Mouse (Mus musculus): Measurements from ENCODE around the gene Olfr547. TPM values are rescaled to one million over a fixed set of nuclear protein-coding genes. Genes with fewer than 3 reads are reported as not detected.

Olfr547 gene
- total and polyA plus RNA-seq, 3 experiments: not detected

- no peaks in the 10 kb centered on the region for H3K27me3 ChIP-seq (replicated peaks)
- in situ Hi-C loops (cut with MboI; ENCODE audit: low pct_ligation_motif_present, low pct_unique_long_range_greater_than_20kb, low sequenced_read_pairs) (loop anchor here (10.0 to 25.0 kb wide), 2 partner anchors 260 to 413 kb away; partner anchors contain the start of genes Olfr560, Olfr561, Olfr571 and Olfr78), dilution Hi-C loops (cut with MboI; ENCODE audit: extremely low pct_ligation_motif_present, extremely low pct_unique_long_range_greater_than_20kb, low sequenced_read_pairs) (no loop called here)
- H3K27ac ChIP-seq (ENCODE audit: insufficient read depth, low read depth): no peak overlapping the region
- no peak overlapping the region for H3K4me2 ChIP-seq (ENCODE audit: insufficient read depth, low read depth, poor library complexity, severe bottlenecking)
- no peaks in the 10 kb centered on the region for H3K79me2 ChIP-seq (replicated peaks; ENCODE audit: control insufficient read depth, extremely low read depth, insufficient read depth, poor library complexity, severe bottlenecking)
- no peak overlapping the region for H3K9ac ChIP-seq (ENCODE audit: insufficient read depth, low read depth)
- H3K4me3 ChIP-seq (replicated peaks in 1 of 3; ENCODE audit: low read depth in 2 of 3, low read length in 2 of 3, poor library complexity in 1 of 3): no peak overlapping the region
- no peaks in the 10 kb centered on the region for H3K36me3 ChIP-seq (replicated peaks in 1 of 2; ENCODE audit: control insufficient read depth in 1 of 2, insufficient read depth in 1 of 2, low read length in 1 of 2)
- DNase-seq (ENCODE audit: extremely low read depth): no peak
- TF ChIP-seq EP300 (IDR thresholded peaks at IDR 0.05; ENCODE audit: low read length): no peak
- TF ChIP-seq NELFE (IDR thresholded peaks at IDR 0.05; ENCODE audit: low read depth, low read length): no peak
- no peak for TF ChIP-seq KAT2A (IDR thresholded peaks at IDR 0.05; ENCODE audit: insufficient replicate concordance, low read length)
- no peak for TF ChIP-seq JUND (conservative IDR thresholded peaks at IDR 0.05; ENCODE audit: low read depth, low read length)
- TF ChIP-seq BHLHE40 (IDR thresholded peaks at IDR 0.05; ENCODE audit: low read depth, low read length): no peak
- H3K4me1 ChIP-seq (ENCODE audit: control insufficient read depth in 1 of 2, insufficient read depth in 2 of 2): 0 out of 4 replicates have a peak, but pooled peaks cover 0 to 3% of the 10 kb centered on the region in 2 experiments
- H3K9me3 ChIP-seq (replicated peaks; ENCODE audit: low read length): no peaks in the 10 kb centered on the region
These were observed 32.6 kb upstream of the Olfr547 start for GRCm38 (mm10) chr7:102501986-102502385.

GRCm38 (mm10) chr7:102506848-102507247 lies 27.7 kb upstream of the Olfr547 start:
- Histone ChIP-seq H3K4me1 (ENCODE audit: control insufficient read depth in 1 of 2, insufficient read depth in 2 of 2) (no peaks in the 10 kb centered on the region), H3K9ac (ENCODE audit: insufficient read depth, low read depth) (no peak overlapping the region), H3K4me3 (replicated peaks in 1 of 3; ENCODE audit: low read depth in 2 of 3, low read length in 2 of 3, poor library complexity in 1 of 3) (no peak overlapping the region), H3K9me3 (replicated peaks; ENCODE audit: low read length) (no peaks in the 10 kb centered on the region), H3K79me2 (replicated peaks; ENCODE audit: control insufficient read depth, extremely low read depth, insufficient read depth, poor library complexity, severe bottlenecking) (no peaks in the 10 kb centered on the region), H3K36me3 (replicated peaks in 1 of 2; ENCODE audit: control insufficient read depth in 1 of 2, insufficient read depth in 1 of 2, low read length in 1 of 2) (no peaks in the 10 kb centered on the region), H3K27me3 (replicated peaks) (no peaks in the 10 kb centered on the region), H3K27ac (ENCODE audit: insufficient read depth, low read depth) (no peak overlapping the region), H3K4me2 (ENCODE audit: insufficient read depth, low read depth, poor library complexity, severe bottlenecking) (no peak overlapping the region)
- in situ Hi-C loops (cut with MboI; ENCODE audit: low pct_ligation_motif_present, low pct_unique_long_range_greater_than_20kb, low sequenced_read_pairs) (loop anchor here (5.0 to 25.0 kb wide), 3 partner anchors 130 to 408 kb away; partner anchors contain the start of genes Olfr554, Olfr560, Olfr561 and Olfr571), dilution Hi-C loops (cut with MboI; ENCODE audit: extremely low pct_ligation_motif_present, extremely low pct_unique_long_range_greater_than_20kb, low sequenced_read_pairs) (no loop called here)
- TF ChIP-seq NRF1 (IDR thresholded peaks at IDR 0.05; ENCODE audit: low read depth, low read length): no peak
- peak; percentile 93 for TF ChIP-seq RAD21 (IDR thresholded peaks at IDR 0.05; ENCODE audit: low read depth, low read length)
- no peak for TF ChIP-seq ZNF384 (IDR thresholded peaks at IDR 0.05; ENCODE audit: low read depth, low read length)
- TF ChIP-seq ZC3H11A (IDR thresholded peaks at IDR 0.05; ENCODE audit: low read depth, low read length): no peak
- TF ChIP-seq CTCF (conservative IDR thresholded peaks at IDR 0.05 in 1 of 2, IDR thresholded peaks at IDR 0.05 in 1 of 2; ENCODE audit: low read depth in 2 of 2, low read length in 2 of 2): peak; percentile 72 to 93
- no peak for TF ChIP-seq HCFC1 (IDR thresholded peaks at IDR 0.05; ENCODE audit: low read depth, low read length)
- no peak for TF ChIP-seq MEF2A (IDR thresholded peaks at IDR 0.05; ENCODE audit: borderline replicate concordance, low read depth, low read length)
- TF ChIP-seq TCF12 (IDR thresholded peaks at IDR 0.05; ENCODE audit: low read depth, low read length): no peak
- no peak for TF ChIP-seq MAZ (IDR thresholded peaks at IDR 0.05; ENCODE audit: low read depth, low read length)
- TF ChIP-seq POLR2AphosphoS2 (IDR thresholded peaks at IDR 0.05; ENCODE audit: low read depth, low read length): no peak
- no peak for TF ChIP-seq ZMIZ1 (IDR thresholded peaks at IDR 0.05; ENCODE audit: low read depth, low read length)
- no peak for TF ChIP-seq ETS1 (conservative IDR thresholded peaks at IDR 0.05; ENCODE audit: low read depth, low read length)
- TF ChIP-seq SMC3 (IDR thresholded peaks at IDR 0.05; ENCODE audit: low read depth, low read length): peak; percentile 66
- TF ChIP-seq JUND (conservative IDR thresholded peaks at IDR 0.05; ENCODE audit: low read depth, low read length): no peak
- no peak for TF ChIP-seq GABPA (IDR thresholded peaks at IDR 0.05; ENCODE audit: insufficient replicate concordance, low read depth, low read length)
- no peak for TF ChIP-seq PAX5 (IDR thresholded peaks at IDR 0.05; ENCODE audit: low read length)
- peak; percentile 83 for DNase-seq (ENCODE audit: extremely low read depth)
